Mouse (Mus musculus) lung, adult 2 months (tissue): ENCODE measurements around the gene Rims3.

Source experiments
- CTCF ChIP-seq: fragments of 200-500 bp; IDR thresholded peaks from 2 replicates; pipeline ENCODE4 v1.5.1; 2011; ENCODE audit warnings: mild to moderate bottlenecking, low read length, control low read depth; ENCODE audit not compliant: insufficient read depth
- POLR2A ChIP-seq: fragments of 200-500 bp; IDR thresholded peaks from 2 replicates; pipeline ENCODE4 v1.6.1; 2011; ENCODE audit warnings: low read depth, mild to moderate bottlenecking, control low read depth, low read length, borderline replicate concordance; ENCODE audit errors: extremely low read depth

DNA sequence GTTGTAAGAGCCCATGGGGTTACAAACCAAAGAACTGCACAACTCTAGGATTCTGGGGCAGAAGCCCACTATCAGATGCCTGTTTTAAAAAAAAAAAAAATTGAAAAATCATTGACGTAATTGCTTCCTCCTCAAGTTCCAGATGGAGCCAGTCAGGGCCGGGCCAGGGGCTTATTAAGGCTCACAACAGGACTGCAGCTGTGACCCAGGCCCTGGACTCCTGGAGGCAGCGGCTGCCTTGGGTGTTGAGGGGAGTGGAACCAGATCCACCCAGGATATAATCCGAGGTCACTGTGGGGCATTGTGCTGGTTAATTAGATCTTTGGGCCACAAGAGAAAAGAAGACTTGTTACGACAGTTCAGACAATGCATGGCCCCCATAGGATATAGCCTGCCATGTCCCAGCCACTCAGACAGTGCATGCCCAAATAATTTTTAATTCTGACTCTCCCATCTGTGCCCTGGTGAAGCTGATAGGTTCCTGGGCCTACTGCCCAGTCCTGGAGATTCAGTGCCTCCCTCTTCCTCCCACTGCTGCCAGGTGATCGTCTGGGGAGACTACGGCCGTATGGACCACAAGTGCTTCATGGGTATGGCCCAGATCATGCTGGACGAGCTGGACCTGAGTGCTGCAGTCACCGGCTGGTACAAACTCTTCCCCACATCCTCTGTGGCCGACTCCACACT, 36.3 kb downstream of the Rims3 start:
- TF ChIP-seq POLR2A = no peak
- no peak for TF ChIP-seq CTCF
